Mouse (Mus musculus) embryonic facial prominence, embryonic 11.5 days (tissue): Measurements from ENCODE around the gene Olfr68. TPM values are rescaled to one million over a fixed set of nuclear protein-coding genes. Genes with fewer than 3 reads are reported as not detected.
A peak's percentile ranks its signal among the peaks of the same experiment; 100 is the strongest.
"Not testable (repeated sequence)": the region's sequence is repeated elsewhere in the genome, so short reads cannot be mapped to it uniquely, and the experiment has no call there.

Experiments
- ATAC-seq: fragments of 200-750 bp; cut with Nextera tagmentation; replicated peaks from 2 replicates; pipeline ENCODE4 v1.8.0; 2017; ENCODE audit warnings: low read depth; ENCODE audit not compliant: insufficient number of reproducible peaks, low FRiP score, low TSS enrichment
- DNase-seq: peaks from one replicate; pipeline ENCODE4 v3.0.0-alpha.2; 2015; ENCODE audit warnings: low spot score
- H3K27ac ChIP-seq: fragments of 300-500 bp; sonication (generic); replicated peaks from 2 replicates; pipeline ENCODE4 v1.5.1; 2014; ENCODE audit warnings: mild to moderate bottlenecking, low read depth, low read length, control low read depth
- H3K27me3 ChIP-seq: fragments of 300-500 bp; sonication (generic); 2 replicates; pipeline ENCODE4 v1.6.1; 2014; ENCODE audit warnings: mild to moderate bottlenecking, low read length, moderate library complexity, mixed read lengths; ENCODE audit not compliant: control insufficient read depth, insufficient read depth
- H3K36me3 ChIP-seq: fragments of 300-500 bp; sonication (generic); replicated peaks from 2 replicates; pipeline ENCODE4 v1.6.1; 2014; ENCODE audit warnings: low read depth, mild to moderate bottlenecking, low read length, moderate library complexity, mixed read lengths; ENCODE audit not compliant: control insufficient read depth, insufficient read depth
- H3K4me1 ChIP-seq: fragments of 300-500 bp; sonication (generic); 2 replicates; pipeline ENCODE4 v1.6.1; 2014; ENCODE audit warnings: low read length, mixed read lengths; ENCODE audit not compliant: control insufficient read depth, insufficient read depth
- H3K4me2 ChIP-seq: fragments of 300-500 bp; sonication (generic); 2 replicates; pipeline ENCODE4 v1.6.1; 2014; ENCODE audit warnings: low read depth, mild to moderate bottlenecking, control low read depth, low read length, moderate library complexity
- H3K4me3 ChIP-seq: fragments of 300-500 bp; sonication (generic); 2 replicates; pipeline ENCODE4 v1.5.1; 2014; ENCODE audit warnings: low read depth, low read length, control low read depth
- H3K9ac ChIP-seq: fragments of 300-500 bp; sonication (generic); replicated peaks from 2 replicates; pipeline ENCODE4 v1.6.1; 2014; ENCODE audit warnings: mild to moderate bottlenecking, control low read depth, low read length
- H3K9me3 ChIP-seq: fragments of 300-500 bp; sonication (generic); replicated peaks from 2 replicates; pipeline ENCODE4 v1.6.1; 2016; ENCODE audit warnings: mild to moderate bottlenecking, low read length, inconsistent platforms, mixed read lengths; ENCODE audit not compliant: control insufficient read depth
- WGBS: fragments of 180-500 bp; shearing (Covaris S2); extraction: QIAGEN DNeasy Blood & Tissue Kit; methylation state at CpG from one replicate; pipeline ENCODE4 v1.1.7; 2014; 5-methylcytosine and 5-hydroxymethylcytosine counted together
- polyA plus RNA-seq: library from polyadenylated mRNA; unstranded; fragments of >200 nt; fragmentation: Nextera tagmentation; extraction: Ambion mirVana; gene quantifications from 2 replicates; pipeline ENCODE4 v1.2.1, GENCODE M21; 2014

Gene Olfr68
- not detected in 2 replicates for polyA plus RNA-seq

DNA sequence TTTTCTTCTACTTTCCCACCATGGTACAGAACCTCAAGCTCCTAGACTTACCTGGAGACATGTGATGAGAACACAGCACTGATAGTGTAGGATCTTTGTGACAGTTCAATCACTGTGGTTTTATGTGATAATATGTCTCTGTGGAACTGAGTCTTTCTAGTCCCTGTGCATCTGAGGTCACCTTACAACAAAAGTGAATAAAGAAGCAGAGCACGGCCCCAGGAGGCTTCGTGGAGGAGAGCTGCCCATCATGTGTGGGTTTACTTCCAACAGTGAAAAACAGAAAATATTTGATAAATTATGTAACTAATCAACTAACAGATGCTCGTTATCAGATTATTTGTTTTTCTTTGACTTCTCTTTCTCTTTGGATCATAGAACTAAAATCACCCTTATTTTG, at the start of gene Olfr68:
Gene Olfr68 (minus strand): TSS at position 101 of the 400 bp plus-strand sequence.
- H3K9ac ChIP-seq, result no peak within 1 kb of the TSS
- no peak for ATAC-seq
- DNase-seq, result no peak
- no peaks in the 10 kb centered on the region for H3K36me3 ChIP-seq
- no peaks in the 10 kb centered on the region for H3K4me1 ChIP-seq
- H3K27me3 ChIP-seq, result no peaks in the 10 kb centered on the region
- H3K27ac ChIP-seq, result no peak within 1 kb of the TSS
- no peak within 1 kb of the TSS for H3K4me2 ChIP-seq
- 79% methylated on average over 3 of the region's 3 CpGs for WGBS
- H3K9me3 ChIP-seq, result no peaks in the 10 kb centered on the region
- no peak within 1 kb of the TSS for H3K4me3 ChIP-seq

DNA sequence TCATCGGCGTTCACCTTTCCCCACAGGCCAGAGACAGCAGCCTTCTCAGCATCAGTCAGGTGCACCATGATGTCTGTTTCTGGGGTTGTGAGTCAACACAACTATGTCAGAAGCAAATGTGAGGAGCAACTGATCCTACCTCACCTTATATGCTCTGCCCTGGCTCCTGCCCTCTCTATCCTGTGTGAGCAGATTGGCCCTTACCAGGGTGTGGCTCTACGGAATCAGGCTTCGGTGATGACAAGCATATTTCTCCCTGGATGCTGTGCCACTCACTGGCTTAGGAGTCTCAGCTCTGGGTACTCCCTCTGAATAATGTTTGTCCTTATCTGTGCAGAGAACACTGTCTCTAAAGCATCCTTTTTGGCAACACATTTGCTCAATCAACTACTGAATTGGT, 48.3 kb upstream of the Olfr68 start, which contains the start of gene Hbb-bs:
Gene Hbb-bs (minus strand): TSS at position 289 of the 400 bp plus-strand sequence.
- 90% methylated on average over 4 of the region's 4 CpGs for WGBS
- Histone ChIP-seq H3K9me3 (no peaks in the 10 kb centered on the region), H3K4me3 (no peak within 1 kb of the TSS), H3K4me1 (no peaks in the 10 kb centered on the region), H3K9ac (no peak within 1 kb of the TSS), H3K27me3 (no peaks in the 10 kb centered on the region), H3K27ac (no peak within 1 kb of the TSS), H3K4me2 (no peak within 1 kb of the TSS), H3K36me3 (no peaks in the 10 kb centered on the region)
- ATAC-seq (no peak), DNase-seq (no peak)

DNA sequence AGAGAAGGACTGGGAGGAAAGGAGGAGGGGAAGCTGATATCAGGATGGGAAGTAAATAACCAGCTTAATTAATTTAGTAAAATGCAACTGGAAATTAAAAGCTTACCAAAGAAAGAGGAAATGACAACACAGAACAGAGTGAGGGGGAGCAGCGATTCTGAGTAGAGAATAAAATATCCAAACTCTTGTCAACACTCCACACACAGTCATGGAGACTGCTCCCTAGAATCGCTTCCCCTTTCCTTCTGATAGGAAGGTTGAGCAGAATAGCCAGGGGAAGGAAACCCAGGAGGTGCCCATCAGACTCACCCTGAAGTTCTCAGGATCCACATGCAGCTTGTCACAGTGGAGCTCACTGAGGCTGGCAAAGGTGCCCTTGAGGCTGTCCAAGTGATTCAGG, 47.6 kb upstream of the Olfr68 start:
- H3K4me2 ChIP-seq, DNase-seq, H3K4me1 ChIP-seq, H3K27me3 ChIP-seq, H3K9me3 ChIP-seq, H3K36me3 ChIP-seq, H3K9ac ChIP-seq, H3K4me3 ChIP-seq, ATAC-seq, H3K27ac ChIP-seq: not testable (repeated sequence)
- no CpG with 5 or more reads among the region's 2 CpGs for WGBS

DNA sequence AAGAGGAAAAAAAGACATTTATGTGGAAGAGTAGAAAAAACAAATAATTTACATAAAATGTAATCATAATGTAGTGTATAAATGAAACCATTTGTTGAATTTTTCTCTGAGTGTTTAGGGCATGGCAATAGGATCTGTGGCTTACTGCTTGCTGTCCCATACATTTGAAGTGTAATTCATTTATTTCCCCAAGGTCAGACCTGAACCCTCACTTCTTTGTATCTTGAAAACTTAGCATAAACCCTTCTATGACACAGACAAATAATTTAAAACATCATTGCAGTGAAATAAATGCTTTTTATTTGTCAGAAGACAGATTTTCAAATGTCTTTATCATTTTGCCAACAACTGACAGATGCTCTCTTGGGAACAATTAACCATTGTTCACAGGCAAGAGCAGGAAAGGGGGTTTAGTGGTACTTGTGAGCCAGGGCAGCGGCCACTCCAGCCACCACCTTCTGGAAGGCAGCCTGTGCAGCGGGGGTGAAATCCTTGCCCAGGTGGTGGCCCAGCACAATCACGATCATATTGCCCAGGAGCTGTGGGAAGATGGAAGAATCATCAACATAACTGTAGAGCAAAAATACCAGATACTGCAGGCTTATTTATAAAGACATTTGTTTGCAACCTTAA, 46.9 kb upstream of the Olfr68 start:
- no peak for ATAC-seq
- Histone ChIP-seq H3K36me3 (no peaks in the 10 kb centered on the region), H3K27ac (no peak overlapping the region), H3K4me2 (no peak overlapping the region), H3K4me3 (no peak overlapping the region), H3K27me3 (no peaks in the 10 kb centered on the region), H3K9me3 (no peaks in the 10 kb centered on the region), H3K4me1 (no peaks in the 10 kb centered on the region), H3K9ac (no peak overlapping the region)
- WGBS, result 52% methylated on average over 3 of the region's 3 CpGs
- DNase-seq, result no peak

DNA sequence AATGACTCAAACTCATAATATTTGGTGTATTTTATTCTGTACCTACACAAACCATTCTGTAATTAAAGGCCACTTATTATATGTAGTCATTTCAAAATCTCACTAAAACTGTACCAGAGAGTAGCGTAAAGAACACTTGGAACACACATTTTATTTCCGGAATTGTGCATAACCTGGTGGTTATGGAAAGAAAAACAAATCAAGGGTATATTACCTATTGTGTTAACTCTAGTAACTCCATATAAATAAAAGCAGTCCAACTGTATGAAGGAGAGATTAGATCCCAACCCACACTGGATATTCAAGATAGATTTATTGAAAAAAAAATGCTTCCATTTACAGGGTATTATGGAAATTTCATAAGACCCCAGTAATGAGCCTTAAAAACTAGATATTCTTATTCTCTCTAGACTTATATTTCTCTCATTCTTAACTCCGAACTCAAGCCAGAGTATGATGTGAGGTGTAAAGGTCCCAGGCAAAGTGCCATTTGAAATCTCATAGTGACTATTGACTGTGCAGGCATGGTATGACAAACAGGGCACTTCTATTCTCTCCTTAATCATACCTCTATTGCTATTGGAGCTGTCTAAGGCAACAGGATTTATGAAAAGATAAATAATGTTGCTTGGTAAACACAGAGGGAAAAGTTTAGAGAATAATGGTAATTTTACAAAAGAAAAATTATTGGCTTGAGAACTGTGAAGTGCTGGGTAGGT, 46.2 kb upstream of the Olfr68 start:
- Histone ChIP-seq H3K9ac (no peak overlapping the region), H3K4me3 (no peak overlapping the region), H3K4me1 (no peaks in the 10 kb centered on the region), H3K36me3 (no peaks in the 10 kb centered on the region), H3K4me2 (no peak overlapping the region), H3K9me3 (no peaks in the 10 kb centered on the region), H3K27me3 (no peaks in the 10 kb centered on the region), H3K27ac (no peak overlapping the region)
- ATAC-seq (no peak), DNase-seq (no peak)
- 94% methylated on average over 3 of the region's 3 CpGs for WGBS

DNA sequence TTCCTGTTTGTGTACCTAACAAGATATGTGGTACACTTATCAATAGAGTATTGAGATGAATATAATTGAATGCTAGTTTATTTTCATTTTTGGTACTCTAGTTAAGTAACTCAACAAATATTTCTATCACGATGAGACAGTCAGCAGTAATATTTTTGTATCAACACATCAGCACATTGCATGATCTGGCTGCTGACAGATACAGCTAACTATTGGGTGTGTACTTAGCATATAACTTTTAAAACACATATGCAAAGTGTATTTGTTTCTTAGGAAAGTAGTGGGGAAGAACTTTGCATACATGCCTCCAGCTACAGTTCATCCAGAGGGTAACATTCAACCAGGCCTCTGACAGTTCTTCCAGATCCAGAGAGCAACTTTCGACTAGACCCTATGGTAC, 45.1 kb upstream of the Olfr68 start:
- ATAC-seq (no peak), DNase-seq (no peak)
- Histone ChIP-seq H3K27me3 (no peaks in the 10 kb centered on the region), H3K9ac (no peak overlapping the region), H3K9me3 (no peaks in the 10 kb centered on the region), H3K4me1 (no peaks in the 10 kb centered on the region), H3K27ac (no peak overlapping the region), H3K4me2 (no peak overlapping the region), H3K4me3 (no peak overlapping the region), H3K36me3 (no peaks in the 10 kb centered on the region)
- WGBS, result 90% methylated on average over 2 of the region's 2 CpGs

DNA sequence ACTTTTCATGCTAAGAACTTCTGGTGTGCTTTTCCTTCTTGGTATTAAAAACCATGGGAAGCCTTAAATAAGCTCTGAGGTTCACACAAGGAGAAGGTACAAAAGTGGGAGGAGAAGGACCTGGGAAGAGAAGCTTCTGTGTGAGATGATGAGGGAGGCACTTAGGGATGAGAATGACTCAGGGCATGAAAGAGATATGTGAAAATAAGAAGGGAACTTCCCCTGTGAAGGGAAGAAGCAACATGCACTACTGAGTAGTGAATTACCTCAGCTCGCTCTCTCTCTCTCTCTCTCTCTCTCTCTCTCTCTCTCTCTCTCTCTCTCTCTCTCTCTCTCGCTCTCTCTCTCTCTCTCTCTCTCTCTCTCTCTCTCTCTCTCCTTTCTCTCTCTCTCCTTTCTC, 35.6 kb upstream of the Olfr68 start:
- 67% methylated on average over 1 of the region's 2 CpGs for WGBS
- not testable (repeated sequence) for DNase-seq, H3K4me3 ChIP-seq, H3K27me3 ChIP-seq, H3K4me1 ChIP-seq, H3K4me2 ChIP-seq, H3K27ac ChIP-seq, H3K9ac ChIP-seq, H3K36me3 ChIP-seq, H3K9me3 ChIP-seq, ATAC-seq

DNA sequence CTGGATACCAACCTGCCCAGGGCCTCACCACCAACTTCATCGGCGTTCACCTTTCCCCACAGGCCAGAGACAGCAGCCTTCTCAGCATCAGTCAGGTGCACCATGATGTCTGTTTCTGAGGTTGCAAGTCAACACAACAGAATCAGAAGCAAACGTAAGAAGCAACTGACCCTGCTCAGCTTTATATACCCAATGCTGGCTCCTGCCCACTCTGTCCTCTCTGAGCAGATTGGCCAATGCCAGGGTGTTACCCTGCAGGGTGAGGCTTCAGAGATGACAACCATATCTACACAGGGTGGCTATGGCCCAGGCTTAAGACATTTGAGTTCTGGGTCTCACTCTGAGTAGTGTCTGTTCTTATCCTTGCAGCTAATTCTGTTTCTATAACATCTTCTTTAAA, 34.3 kb upstream of the Olfr68 start, which contains the start of gene Hbb-bt:
Gene Hbb-bt (minus strand): TSS at position 231 of the 400 bp plus-strand sequence.
- H3K4me2 ChIP-seq, result no peak within 1 kb of the TSS
- no peak within 1 kb of the TSS for H3K4me3 ChIP-seq
- H3K9ac ChIP-seq, result no peak within 1 kb of the TSS
- H3K27ac ChIP-seq, result no peak within 1 kb of the TSS
- no peaks in the 10 kb centered on the region for H3K36me3 ChIP-seq
- ATAC-seq, result peak; percentile 56; the same call in 1 of the 2 replicates
- no peaks in the 10 kb centered on the region for H3K27me3 ChIP-seq
- H3K9me3 ChIP-seq, result no peaks in the 10 kb centered on the region
- DNase-seq, result no peak
- 90% methylated on average over 3 of the region's 3 CpGs for WGBS
- no peaks in the 10 kb centered on the region for H3K4me1 ChIP-seq
